Mouse (Mus musculus): ENCODE measurements around the gene Arl2bp. TPM values are rescaled to one million over a fixed set of nuclear protein-coding genes. Genes with fewer than 3 reads are reported as not detected.

Gene Arl2bp
- total and polyA plus RNA-seq, 2 experiments from 2014 or later, result 134 to 208 TPM

DNA sequence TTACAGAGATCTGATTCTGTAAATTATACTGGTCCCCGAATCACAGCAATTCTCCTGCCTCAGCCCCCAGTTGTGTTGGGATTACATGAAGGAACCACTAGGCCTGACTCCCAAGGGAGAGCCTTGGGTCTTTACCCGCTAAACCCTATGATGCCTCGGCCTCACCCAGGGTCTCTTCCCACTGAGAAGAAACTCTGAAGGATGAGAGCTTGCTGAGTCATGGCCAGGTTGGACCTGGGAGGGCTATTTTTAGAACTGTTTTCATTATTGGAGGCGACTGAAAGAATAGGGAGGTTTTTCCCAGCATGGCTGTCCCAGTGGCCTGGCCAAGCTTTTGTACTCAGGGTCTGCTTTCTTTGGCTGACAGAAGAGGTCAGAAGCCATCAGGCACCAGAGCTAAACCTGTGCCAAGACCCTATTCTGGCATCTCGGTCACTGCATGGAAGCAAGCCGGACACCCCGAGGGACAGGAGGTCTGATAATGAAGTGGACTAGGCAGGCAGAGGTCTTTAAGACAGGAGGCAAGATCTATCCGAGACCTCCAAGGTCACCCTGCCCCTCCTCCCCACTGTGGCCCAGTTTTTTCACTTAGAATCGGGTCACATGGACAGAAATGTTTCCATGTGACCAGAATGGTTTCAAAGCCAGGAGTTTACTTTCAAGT lies 40.5 kb downstream of the Arl2bp start:
- H3K36me3 ChIP-seq (ENCODE audit: insufficient read depth, low read length), result no peaks in the 10 kb centered on the region
- no peaks in the 10 kb centered on the region for H3K27me3 ChIP-seq (ENCODE audit: insufficient read depth, low read length)
- ATAC-seq, result no peak
- TF ChIP-seq CTCF (IDR thresholded peaks at IDR 0.05; ENCODE audit: low read depth), result no peak
- H3K9me3 ChIP-seq (ENCODE audit: low read length), result no peaks in the 10 kb centered on the region
- H3K4me1 ChIP-seq (ENCODE audit: insufficient read depth, low read length), result no peaks in the 10 kb centered on the region; the same call in 1 of the 2 replicates
- H3K27ac ChIP-seq, result no peak overlapping the region
- no peak for DNase-seq (ENCODE audit: low spot score)
- H3K4me3 ChIP-seq (ENCODE audit: low read length), result no peak overlapping the region
- 74% methylated on average over 9 of the region's 9 CpGs for WGBS
- no peak overlapping the region for H3K4me2 ChIP-seq (ENCODE audit: low read depth, low read length)
- no peak overlapping the region for H3K9ac ChIP-seq (replicated peaks; ENCODE audit: low read length)

DNA sequence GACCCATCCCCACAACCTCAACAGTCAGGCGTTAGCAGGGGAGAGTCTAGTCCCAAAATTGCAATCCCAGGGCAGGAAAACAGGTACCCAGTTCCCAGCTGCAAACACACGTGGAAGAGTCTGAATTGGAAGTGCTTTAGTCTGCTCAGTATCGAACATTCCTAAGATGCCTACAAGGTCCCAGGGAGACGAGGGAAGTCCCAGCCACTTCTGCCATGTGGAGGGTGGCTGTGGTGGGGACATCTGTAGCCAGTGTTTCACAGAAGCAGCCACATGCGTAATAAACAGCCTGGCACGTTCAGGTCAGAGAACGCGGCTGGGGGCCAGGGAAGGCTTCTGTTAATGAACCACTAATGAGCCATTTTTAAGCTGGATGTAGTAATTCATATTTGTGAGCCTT lies 43.9 kb downstream of the Arl2bp start:
- 39% methylated on average over 8 of the region's 8 CpGs for whole genome bisulfite sequencing

DNA sequence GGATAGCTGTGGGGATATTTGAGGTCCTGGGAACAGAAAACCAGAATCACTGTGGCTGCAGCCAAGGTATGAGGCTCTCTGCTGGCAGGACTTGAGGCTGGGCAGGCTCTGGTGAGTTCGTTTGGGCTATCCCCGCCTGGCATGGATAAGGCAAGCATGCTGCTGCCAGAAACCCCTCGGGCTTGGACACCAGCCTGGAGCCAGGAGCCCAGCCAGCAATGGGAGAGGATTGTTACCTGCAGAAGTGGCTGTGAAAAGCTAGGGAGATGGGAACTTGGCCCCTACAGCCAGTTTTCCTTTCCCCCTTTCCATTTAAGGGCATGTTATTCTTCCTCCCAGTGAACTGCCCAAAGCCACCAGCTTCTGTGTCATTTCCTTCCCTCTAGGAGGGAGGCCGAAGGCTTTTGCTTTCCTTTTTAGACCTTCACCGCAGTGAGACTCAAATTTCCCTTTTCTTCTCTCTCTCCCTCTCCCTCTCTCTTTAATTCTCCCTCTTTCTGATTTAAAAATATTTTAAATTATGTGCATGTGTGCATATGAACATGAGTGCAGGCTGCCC lies 44.8 kb downstream of the Arl2bp start:
- WGBS, result 38% methylated on average over 5 of the region's 5 CpGs
- peak; percentile 63 for DNase-seq (ENCODE audit: low spot score)
- no peak for TF ChIP-seq CTCF (IDR thresholded peaks at IDR 0.05; ENCODE audit: low read depth)

More for the DNA sequence above, 43.9 kb downstream of the Arl2bp start:
- no peaks in the 10 kb centered on the region for H3K9me3 ChIP-seq (ENCODE audit: low read length)
- ATAC-seq, result no peak
- no peak overlapping the region for H3K4me2 ChIP-seq (ENCODE audit: low read depth, low read length)
- H3K27me3 ChIP-seq (ENCODE audit: insufficient read depth, low read length), result no peaks in the 10 kb centered on the region
- H3K4me1 ChIP-seq (ENCODE audit: insufficient read depth, low read length), result no peaks in the 10 kb centered on the region; the same call in 1 of the 2 replicates
- H3K9ac ChIP-seq (replicated peaks; ENCODE audit: low read length), result no peak overlapping the region
- no peaks in the 10 kb centered on the region for H3K36me3 ChIP-seq (ENCODE audit: insufficient read depth, low read length)
- DNase-seq (ENCODE audit: low spot score), result no peak
- no peak overlapping the region for H3K4me3 ChIP-seq (ENCODE audit: low read length)
- no peak overlapping the region for H3K27ac ChIP-seq
- no peak for TF ChIP-seq CTCF (IDR thresholded peaks at IDR 0.05; ENCODE audit: low read depth)

DNA sequence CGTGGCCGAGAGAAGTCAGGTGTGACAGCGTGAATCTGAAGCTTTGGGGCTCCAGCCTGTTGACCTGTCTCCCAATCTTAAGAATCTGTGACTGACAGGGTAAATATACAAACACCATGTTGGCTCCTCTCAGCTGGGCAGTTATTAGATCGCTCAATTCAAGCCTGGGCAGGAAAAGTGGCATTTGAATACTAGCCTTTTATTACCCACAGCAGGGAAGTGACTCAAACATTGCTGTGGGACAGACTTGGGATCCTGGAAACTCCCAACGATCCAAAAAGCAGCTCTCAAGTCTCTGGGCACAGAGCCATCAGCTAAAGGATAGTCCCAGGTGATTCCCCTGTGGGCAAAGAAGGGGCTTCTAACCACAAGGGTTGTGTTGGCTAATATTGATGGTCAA lies 48.2 kb downstream of the Arl2bp start:
- Histone ChIP-seq H3K9me3 (ENCODE audit: low read length) (no peaks in the 10 kb centered on the region), H3K4me3 (ENCODE audit: low read length) (no peak overlapping the region), H3K9ac (replicated peaks; ENCODE audit: low read length) (no peak overlapping the region), H3K36me3 (ENCODE audit: insufficient read depth, low read length) (no peaks in the 10 kb centered on the region), H3K27ac (no peak overlapping the region), H3K4me1 (ENCODE audit: insufficient read depth, low read length) (no peaks in the 10 kb centered on the region), H3K4me2 (ENCODE audit: low read depth, low read length) (no peak overlapping the region), H3K27me3 (ENCODE audit: insufficient read depth, low read length) (no peaks in the 10 kb centered on the region)
- DNase-seq (ENCODE audit: low spot score) (peak; percentile 28), ATAC-seq (no peak)
- 26% methylated on average over 5 of the region's 5 CpGs for WGBS
- no peak for TF ChIP-seq CTCF (IDR thresholded peaks at IDR 0.05; ENCODE audit: low read depth)

More for the DNA sequence above, 44.8 kb downstream of the Arl2bp start:
- Histone ChIP-seq H3K4me2 (ENCODE audit: low read depth, low read length) (no peak overlapping the region), H3K4me3 (ENCODE audit: low read length) (no peak overlapping the region), H3K27ac (no peak overlapping the region), H3K4me1 (ENCODE audit: insufficient read depth, low read length) (no peaks in the 10 kb centered on the region; the same call in 1 of the 2 replicates), H3K9me3 (ENCODE audit: low read length) (no peaks in the 10 kb centered on the region), H3K9ac (replicated peaks; ENCODE audit: low read length) (no peak overlapping the region), H3K27me3 (ENCODE audit: insufficient read depth, low read length) (no peaks in the 10 kb centered on the region), H3K36me3 (ENCODE audit: insufficient read depth, low read length) (no peaks in the 10 kb centered on the region)
- ATAC-seq, result no peak

DNA sequence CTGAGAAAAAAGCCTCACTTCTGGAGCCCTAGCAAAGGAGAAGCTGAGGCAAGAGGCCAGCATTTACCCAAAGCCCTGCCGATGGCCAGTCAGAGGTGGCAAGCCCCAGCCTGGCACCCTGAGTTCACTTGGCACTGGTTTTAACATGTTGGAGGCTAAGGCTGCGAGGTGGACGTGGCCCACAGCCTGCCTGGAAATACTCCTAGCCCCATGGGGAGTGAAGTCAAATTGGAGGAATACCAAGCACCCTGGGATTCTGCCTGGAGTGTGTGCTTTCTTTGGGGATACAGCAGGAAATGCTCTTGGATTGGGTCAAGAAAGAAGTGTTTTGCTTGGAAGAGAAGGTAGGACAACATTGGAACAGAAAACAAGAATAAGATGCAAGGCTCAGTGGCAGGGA lies 49.5 kb downstream of the Arl2bp start:
- no peak for ATAC-seq
- H3K27me3 ChIP-seq (ENCODE audit: insufficient read depth, low read length), result no peaks in the 10 kb centered on the region
- 48% methylated on average over 3 of the region's 3 CpGs for WGBS

DNA sequence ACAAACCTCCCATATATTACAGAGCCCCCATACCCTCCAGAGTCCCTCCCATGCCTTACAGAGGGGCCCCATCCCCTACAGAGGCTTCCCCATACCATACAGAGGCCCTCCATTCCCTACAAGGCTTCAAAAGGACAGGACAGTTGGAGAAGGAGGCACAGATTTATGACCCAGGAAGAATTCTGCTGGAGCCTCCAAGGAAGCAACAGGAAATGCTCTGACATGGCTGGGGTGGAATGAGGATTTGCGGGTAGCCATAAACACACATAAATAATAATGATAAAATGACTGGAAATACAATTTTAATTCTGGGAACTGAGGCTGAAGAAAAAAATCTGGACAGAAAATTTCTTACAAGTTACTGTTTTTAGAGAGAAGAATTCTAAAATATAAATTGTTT lies 50.4 kb downstream of the Arl2bp start:
- no peak overlapping the region for H3K4me3 ChIP-seq (ENCODE audit: low read length)
- no peak overlapping the region for H3K9ac ChIP-seq (replicated peaks; ENCODE audit: low read length)
- no peak for TF ChIP-seq CTCF (IDR thresholded peaks at IDR 0.05; ENCODE audit: low read depth)
- H3K4me2 ChIP-seq (ENCODE audit: low read depth, low read length), result no peak overlapping the region
- H3K27ac ChIP-seq, result no peak overlapping the region
- WGBS, result 92% methylated on average over 1 of the region's 1 CpGs
- no peaks in the 10 kb centered on the region for H3K9me3 ChIP-seq (ENCODE audit: low read length)
- no peaks in the 10 kb centered on the region for H3K36me3 ChIP-seq (ENCODE audit: insufficient read depth, low read length)
- no peaks in the 10 kb centered on the region for H3K4me1 ChIP-seq (ENCODE audit: insufficient read depth, low read length)
- DNase-seq (ENCODE audit: low spot score) (no peak), ATAC-seq (no peak)
- no peaks in the 10 kb centered on the region for H3K27me3 ChIP-seq (ENCODE audit: insufficient read depth, low read length)

More for the DNA sequence above, 49.5 kb downstream of the Arl2bp start:
- no peak overlapping the region for H3K27ac ChIP-seq
- no peak overlapping the region for H3K4me3 ChIP-seq (ENCODE audit: low read length)
- no peak overlapping the region for H3K4me2 ChIP-seq (ENCODE audit: low read depth, low read length)
- DNase-seq (ENCODE audit: low spot score), result no peak
- TF ChIP-seq CTCF (IDR thresholded peaks at IDR 0.05; ENCODE audit: low read depth), result no peak
- H3K9ac ChIP-seq (replicated peaks; ENCODE audit: low read length), result no peak overlapping the region
- H3K9me3 ChIP-seq (ENCODE audit: low read length), result no peaks in the 10 kb centered on the region
- H3K4me1 ChIP-seq (ENCODE audit: insufficient read depth, low read length), result no peaks in the 10 kb centered on the region
- H3K36me3 ChIP-seq (ENCODE audit: insufficient read depth, low read length), result no peaks in the 10 kb centered on the region

Other genes with a start within 250 kb of the Arl2bp start
- gene Nlrc5, start 232.2 kb upstream of the Arl2bp start, total RNA-seq (2014; rRNA removed), result 0.83 and 0.89 TPM in 2 replicates
- gene Nlrc5, start 232.2 kb upstream of the Arl2bp start, polyA plus RNA-seq (2015; fragmentation: Nextera tagmentation; extraction: Ambion mirVana), result 0.38 and 0.83 TPM in 2 replicates
- 45.5 and 57.8 TPM in 2 replicates for gene Cpne2, start 133.6 kb upstream of the Arl2bp start, total RNA-seq (2014; rRNA removed)
- gene Cpne2, start 133.6 kb upstream of the Arl2bp start, polyA plus RNA-seq (2015; fragmentation: Nextera tagmentation; extraction: Ambion mirVana), result 33.6 and 39.3 TPM in 2 replicates
- 29.6 and 36.1 TPM in 2 replicates for gene Rspry1, start 64.7 kb upstream of the Arl2bp start, total RNA-seq (2014; rRNA removed)
- gene Rspry1, start 64.7 kb upstream of the Arl2bp start, polyA plus RNA-seq (2015; fragmentation: Nextera tagmentation; extraction: Ambion mirVana), result 31.4 and 34.1 TPM in 2 replicates
- gene Fam192a, start 64.6 kb upstream of the Arl2bp start, total RNA-seq (2014; rRNA removed), result 24.4 and 32.7 TPM in 2 replicates
- gene Fam192a, start 64.6 kb upstream of the Arl2bp start, polyA plus RNA-seq (2015; fragmentation: Nextera tagmentation; extraction: Ambion mirVana), result 64.6 and 66.9 TPM in 2 replicates
- 19.0 and 20.3 TPM in 2 replicates for gene Pllp, start 29.7 kb downstream of the Arl2bp start, total RNA-seq (2014; rRNA removed)
- 18.6 and 20.6 TPM in 2 replicates for gene Pllp, start 29.7 kb downstream of the Arl2bp start, polyA plus RNA-seq (2015; fragmentation: Nextera tagmentation; extraction: Ambion mirVana)
- 0.05 TPM in 1 of 2 replicates, not detected in the other for gene Ccl22, start 79.0 kb downstream of the Arl2bp start, total RNA-seq (2014; rRNA removed)
- 0.10 and 0.13 TPM in 2 replicates for gene Ccl22, start 79.0 kb downstream of the Arl2bp start, polyA plus RNA-seq (2015; fragmentation: Nextera tagmentation; extraction: Ambion mirVana)
- 99.6 and 100 TPM in 2 replicates for gene Cx3cl1, start 105.4 kb downstream of the Arl2bp start, total RNA-seq (2014; rRNA removed)
- gene Cx3cl1, start 105.4 kb downstream of the Arl2bp start, polyA plus RNA-seq (2015; fragmentation: Nextera tagmentation; extraction: Ambion mirVana), result 74.1 and 87.9 TPM in 2 replicates
- gene Ccl17, start 143.9 kb downstream of the Arl2bp start, total RNA-seq (2014; rRNA removed), result not detected in 2 replicates
- 2.7 and 4.8 TPM in 2 replicates for gene Ccl17, start 143.9 kb downstream of the Arl2bp start, polyA plus RNA-seq (2015; fragmentation: Nextera tagmentation; extraction: Ambion mirVana)
- 109 and 133 TPM in 2 replicates for gene Coq9, start 171.7 kb downstream of the Arl2bp start, total RNA-seq (2014; rRNA removed)
- 54.7 and 59.2 TPM in 2 replicates for gene Coq9, start 171.7 kb downstream of the Arl2bp start, polyA plus RNA-seq (2015; fragmentation: Nextera tagmentation; extraction: Ambion mirVana)
- 62.5 and 72.6 TPM in 2 replicates for gene Ciapin1, start 171.8 kb downstream of the Arl2bp start, total RNA-seq (2014; rRNA removed)
- 139 and 144 TPM in 2 replicates for gene Ciapin1, start 171.8 kb downstream of the Arl2bp start, polyA plus RNA-seq (2015; fragmentation: Nextera tagmentation; extraction: Ambion mirVana)
- gene Polr2c, start 190.8 kb downstream of the Arl2bp start, total RNA-seq (2014; rRNA removed), result 65.3 and 81.6 TPM in 2 replicates
- gene Polr2c, start 190.8 kb downstream of the Arl2bp start, polyA plus RNA-seq (2015; fragmentation: Nextera tagmentation; extraction: Ambion mirVana), result 102 TPM in 2 replicates
- 121 and 127 TPM in 2 replicates for gene Dok4, start 209.7 kb downstream of the Arl2bp start, total RNA-seq (2014; rRNA removed)
- gene Dok4, start 209.7 kb downstream of the Arl2bp start, polyA plus RNA-seq (2015; fragmentation: Nextera tagmentation; extraction: Ambion mirVana), result 60.8 and 66.9 TPM in 2 replicates

Measured in hindbrain, postnatal 0 days (tissue).